Mouse (Mus musculus) spleen, adult 2 months (tissue): ENCODE data around the gene 2210011C24Rik. TPM values are rescaled to one million over a fixed set of nuclear protein-coding genes. Genes with fewer than 3 reads are reported as not detected.

ENCODE experiments used
- DNase-seq, 2 experiments: peaks; one replicate each; pipeline versions ENCODE4 v3.0.0 to v3.0.0-alpha.2; 2012 to 2021; ENCODE audit warnings: low spot score in 2 of 2, low read depth in 1 of 2
- H3K27ac ChIP-seq: fragments of 200-500 bp; 2 replicates; pipeline ENCODE4 v1.5.1; 2012; ENCODE audit warnings: low read length, inconsistent platforms; ENCODE audit not compliant: insufficient read depth
- H3K27me3 ChIP-seq: fragments of 200-500 bp; 2 replicates; pipeline ENCODE4 v1.6.1; 2012; ENCODE audit warnings: mild to moderate bottlenecking, moderate library complexity, low read length, inconsistent platforms; ENCODE audit not compliant: control insufficient read depth, insufficient read depth
- H3K36me3 ChIP-seq: fragments of 200-500 bp; 2 replicates; pipeline ENCODE4 v1.6.1; 2012; ENCODE audit warnings: mild to moderate bottlenecking, low read length, inconsistent platforms; ENCODE audit not compliant: control insufficient read depth, insufficient read depth
- H3K4me1 ChIP-seq: fragments of 200-500 bp; 2 replicates; pipeline ENCODE4 v1.6.1; 2011; ENCODE audit warnings: inconsistent platforms; ENCODE audit not compliant: control insufficient read depth, insufficient read depth, insufficient read length
- H3K4me3 ChIP-seq: fragments of 200-500 bp; 2 replicates; pipeline ENCODE4 v1.5.1; 2011; ENCODE audit warnings: mild to moderate bottlenecking, inconsistent platforms; ENCODE audit not compliant: insufficient read depth, insufficient read length; ENCODE audit errors: extremely low read depth
- CTCF ChIP-seq: fragments of 200-500 bp; IDR thresholded peaks from 2 replicates; pipeline ENCODE4 v1.5.1; 2011; ENCODE audit warnings: mild to moderate bottlenecking, inconsistent platforms; ENCODE audit not compliant: insufficient read depth, insufficient read length, insufficient replicate concordance; ENCODE audit errors: extremely low read depth
- POLR2A ChIP-seq: fragments of 200-500 bp; IDR thresholded peaks from 2 replicates; pipeline ENCODE4 v1.6.1; 2011; ENCODE audit warnings: low read depth, low read length, inconsistent platforms
- WGBS: fragments of 180-500 bp; shearing (Covaris S2); methylation state at CpG from one replicate; pipeline ENCODE4 v1.1.7; 2018; 5-methylcytosine and 5-hydroxymethylcytosine counted together
- polyA plus RNA-seq: library from polyadenylated mRNA; depleted of rRNA; stranded (reverse); fragments of >200 nt; gene quantifications from 2 replicates; pipeline ENCODE4 v1.2.3, GENCODE M21; 2012

Gene 2210011C24Rik
- polyA plus RNA-seq, 1 experiment, result 0.60 TPM

DNA sequence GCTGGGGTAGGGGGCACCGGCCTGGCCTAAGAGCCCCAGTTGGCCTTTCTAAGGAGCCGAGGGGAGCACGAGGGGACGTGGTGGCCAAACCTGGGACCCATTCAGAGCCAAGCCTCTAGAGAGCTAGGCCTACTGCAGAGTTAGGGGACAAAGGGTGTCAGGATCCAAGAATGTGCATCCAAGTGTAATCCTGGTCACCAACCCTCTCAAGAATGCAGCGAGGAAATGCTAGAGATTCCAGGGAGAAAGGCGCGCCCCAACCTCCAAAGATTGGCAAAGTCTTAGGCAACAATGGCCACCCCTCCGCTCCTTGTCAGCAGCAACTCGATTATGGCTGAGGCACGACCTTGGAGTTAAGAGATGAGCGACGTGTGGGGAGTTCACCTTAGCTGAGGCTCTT, 9.6 kb upstream of the 2210011C24Rik start:
- peaks cover 5% of the 10 kb centered on the region; the same call in 1 of the 2 replicates for H3K4me1 ChIP-seq
- WGBS, result 75% methylated on average over 12 of the region's 12 CpGs
- H3K27me3 ChIP-seq, result peaks cover 10% of the 10 kb centered on the region
- no peaks in the 10 kb centered on the region for H3K36me3 ChIP-seq
- H3K4me3 ChIP-seq, result no peak overlapping the region
- TF ChIP-seq POLR2A (no peak), CTCF (no peak)
- no peak overlapping the region for H3K27ac ChIP-seq
- no peak for DNase-seq

DNA sequence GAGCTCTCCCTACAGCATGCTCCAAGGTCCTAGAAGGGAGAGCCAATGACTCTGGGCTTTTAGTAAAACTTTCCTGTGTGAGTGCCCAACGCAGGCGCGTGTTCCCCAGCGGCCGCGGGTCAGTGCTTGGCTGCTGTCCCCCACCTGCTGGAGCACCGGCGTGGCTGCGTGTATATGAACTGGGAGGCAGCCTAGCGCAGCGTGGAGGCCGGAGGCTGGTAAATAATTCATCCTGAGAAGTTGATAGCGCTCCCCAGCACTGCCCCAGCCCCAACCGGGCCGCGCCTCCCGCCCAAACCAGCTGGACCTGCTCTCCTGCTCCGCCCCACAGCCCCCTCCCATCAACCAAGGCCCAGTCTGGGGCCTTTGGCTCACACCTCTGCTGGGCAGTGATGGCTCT, 9.1 kb upstream of the 2210011C24Rik start, which contains the start of gene Palm3:
Gene Palm3 (plus strand): TSS at position 376 of the 400 bp plus-strand sequence.
- TF ChIP-seq POLR2A (no peak), CTCF (no peak)
- Histone ChIP-seq H3K36me3 (no peaks in the 10 kb centered on the region), H3K4me1 (peaks cover 5% of the 10 kb centered on the region; the same call in 1 of the 2 replicates), H3K4me3 (no peak within 1 kb of the TSS), H3K27ac (no peak within 1 kb of the TSS), H3K27me3 (peaks cover 8% of the 10 kb centered on the region)
- no peak for DNase-seq
- WGBS, result 61% methylated on average over 18 of the region's 18 CpGs

DNA sequence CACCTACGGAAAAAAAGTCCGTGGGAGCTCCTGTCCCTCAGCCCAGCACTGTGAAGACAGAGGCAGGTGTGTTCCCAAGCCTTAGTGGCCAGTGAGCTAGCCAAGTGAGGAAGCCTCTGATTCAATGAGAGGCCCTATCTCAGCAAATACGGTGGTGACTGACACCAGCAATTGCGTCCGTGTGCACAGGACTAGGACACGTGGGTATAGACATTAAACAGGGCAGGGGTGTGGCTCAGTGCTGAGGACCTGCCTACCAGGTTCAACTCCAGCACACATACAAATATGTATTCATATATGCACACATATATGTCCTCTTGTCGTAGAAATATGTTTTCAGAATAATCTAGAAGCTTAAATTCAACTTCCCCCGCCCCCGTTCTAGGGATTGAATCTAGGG, 7.8 kb upstream of the 2210011C24Rik start:
- H3K27ac ChIP-seq, result no peak overlapping the region
- TF ChIP-seq POLR2A (no peak), CTCF (no peak)
- no peaks in the 10 kb centered on the region for H3K36me3 ChIP-seq
- WGBS, result 60% methylated on average over 9 of the region's 9 CpGs
- DNase-seq, result no peak
- H3K27me3 ChIP-seq, result no peaks in the 10 kb centered on the region; the same call in 1 of the 2 replicates
- no peak overlapping the region for H3K4me3 ChIP-seq
- no peaks in the 10 kb centered on the region for H3K4me1 ChIP-seq

DNA sequence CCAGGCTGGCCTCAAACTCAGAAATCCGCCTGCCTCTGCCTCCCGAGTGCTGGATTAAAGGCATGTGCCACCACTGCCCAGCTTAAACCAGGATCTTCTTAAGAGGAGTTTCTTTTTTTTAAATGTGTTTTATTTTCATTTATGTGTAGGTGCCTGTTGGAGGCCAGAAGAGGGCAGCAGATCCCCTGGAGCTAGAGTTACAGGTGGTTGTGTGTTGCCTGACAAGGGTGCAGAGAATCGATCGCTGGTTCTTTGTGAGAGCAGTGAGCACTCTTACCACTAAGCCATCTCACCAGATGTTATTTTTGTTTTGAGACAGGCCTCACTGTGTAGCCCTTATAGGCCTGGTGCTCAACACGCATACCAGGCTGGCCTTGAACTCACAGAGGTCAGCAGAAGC, 3.9 kb upstream of the 2210011C24Rik start:
- TF ChIP-seq CTCF (no peak), POLR2A (no peak)
- 94% methylated on average over 5 of the region's 5 CpGs for WGBS
- Histone ChIP-seq H3K4me3 (no peak overlapping the region), H3K36me3 (no peaks in the 10 kb centered on the region), H3K27ac (no peak overlapping the region), H3K27me3 (peaks cover 18% of the 10 kb centered on the region), H3K4me1 (peaks cover 15% of the 10 kb centered on the region)
- no peak for DNase-seq

DNA sequence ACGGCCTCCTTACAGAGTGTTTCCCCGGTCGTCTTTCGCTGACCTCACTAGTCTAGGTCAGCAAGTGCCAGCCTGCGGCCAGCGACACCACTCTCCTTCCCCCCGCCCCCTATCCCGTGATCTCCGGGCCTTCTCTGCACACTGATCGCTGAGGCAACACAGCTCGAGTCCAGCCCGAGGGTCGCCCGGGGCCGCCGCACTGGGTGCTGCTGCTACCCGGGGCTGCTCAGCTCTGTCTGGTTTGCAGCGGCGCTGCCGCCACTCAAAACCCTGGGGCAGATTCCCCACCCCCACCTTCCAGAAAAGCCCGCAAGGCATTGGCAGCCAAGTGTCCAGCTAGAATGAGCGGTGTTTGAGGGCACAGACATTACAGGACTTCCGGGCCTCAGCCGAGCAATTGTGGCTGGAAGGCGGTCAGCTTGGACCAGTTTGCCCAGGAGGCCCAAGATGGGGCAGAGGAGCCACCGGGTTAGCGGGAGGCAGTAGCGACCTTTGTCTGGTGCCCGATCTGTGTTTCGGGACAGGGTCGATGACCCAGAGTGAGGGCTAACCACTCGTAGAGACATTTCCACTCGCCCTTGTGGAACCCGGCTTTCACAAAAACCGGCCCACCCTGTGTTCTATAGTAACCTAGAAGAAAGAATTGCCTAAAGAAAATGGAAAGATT, 661 bp upstream of the 2210011C24Rik start:
- no peak for DNase-seq
- no peak for TF ChIP-seq CTCF
- no peak for TF ChIP-seq POLR2A
- WGBS, result 25% methylated on average over 35 of the region's 35 CpGs
- Histone ChIP-seq H3K4me1 (peaks cover 17% of the 10 kb centered on the region), H3K36me3 (no peaks in the 10 kb centered on the region), H3K27me3 (peaks cover 21% of the 10 kb centered on the region), H3K27ac (no peak overlapping the region), H3K4me3 (no peak overlapping the region)

DNA sequence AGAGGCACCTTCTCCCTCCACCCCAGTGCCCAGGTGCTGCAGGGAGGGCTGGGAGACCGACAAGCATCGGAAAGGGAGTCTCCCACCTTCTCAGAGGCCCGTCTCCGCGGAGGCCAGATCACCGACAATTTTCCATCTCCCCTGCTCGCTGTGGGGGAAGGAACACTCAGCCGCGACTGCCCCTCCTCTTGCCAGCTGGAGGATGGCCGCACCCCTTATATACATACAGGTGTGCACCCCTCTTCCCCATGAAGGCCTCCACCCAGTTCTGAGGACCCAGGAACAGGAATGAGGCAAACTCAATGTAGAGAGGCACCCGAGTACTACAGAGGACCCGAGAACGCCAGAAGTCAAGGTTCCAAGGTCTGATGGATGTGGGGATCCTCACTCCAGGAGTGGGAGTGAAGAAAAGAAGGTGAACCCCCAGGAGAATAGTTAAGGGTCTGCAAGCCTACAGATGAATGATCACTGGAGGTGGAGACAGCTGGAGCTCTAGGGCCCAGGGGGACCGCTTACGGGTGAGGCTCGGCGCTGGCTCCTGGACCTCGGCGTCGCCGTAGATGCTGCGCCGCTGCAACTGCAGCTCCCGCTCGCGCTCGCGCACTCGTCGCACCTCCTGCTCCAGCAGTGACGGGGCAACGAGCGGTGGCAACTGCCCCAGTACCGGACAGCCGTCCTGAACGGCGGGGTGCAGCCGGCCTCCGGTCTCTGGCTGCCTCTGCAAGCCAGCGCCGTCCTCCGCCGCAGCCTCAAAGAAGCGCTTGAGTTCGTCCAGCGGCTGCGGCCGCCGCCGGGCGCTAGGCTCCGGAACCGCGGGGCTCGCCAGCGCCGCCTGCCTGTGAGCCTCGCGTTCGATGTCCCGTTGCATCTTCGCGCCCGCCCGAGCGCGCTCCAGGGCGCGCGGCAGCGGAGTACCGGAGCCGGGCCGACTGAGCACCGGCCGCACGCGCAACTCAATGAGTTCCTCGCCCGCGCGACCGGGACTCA, 1.1 kb downstream of the 2210011C24Rik start:
- H3K4me3 ChIP-seq, result peak overlapping the region; percentile 55; the same call in 1 of the 2 replicates
- 3% methylated on average over 83 of the region's 83 CpGs for WGBS
- peak in 1 of 2 experiments; percentile 71 for DNase-seq
- no peak overlapping the region for H3K27ac ChIP-seq
- TF ChIP-seq POLR2A (no peak), CTCF (peak; percentile 60)
- H3K4me1 ChIP-seq, result peaks cover 17% of the 10 kb centered on the region
- no peaks in the 10 kb centered on the region for H3K36me3 ChIP-seq
- peaks cover 21% of the 10 kb centered on the region for H3K27me3 ChIP-seq

DNA sequence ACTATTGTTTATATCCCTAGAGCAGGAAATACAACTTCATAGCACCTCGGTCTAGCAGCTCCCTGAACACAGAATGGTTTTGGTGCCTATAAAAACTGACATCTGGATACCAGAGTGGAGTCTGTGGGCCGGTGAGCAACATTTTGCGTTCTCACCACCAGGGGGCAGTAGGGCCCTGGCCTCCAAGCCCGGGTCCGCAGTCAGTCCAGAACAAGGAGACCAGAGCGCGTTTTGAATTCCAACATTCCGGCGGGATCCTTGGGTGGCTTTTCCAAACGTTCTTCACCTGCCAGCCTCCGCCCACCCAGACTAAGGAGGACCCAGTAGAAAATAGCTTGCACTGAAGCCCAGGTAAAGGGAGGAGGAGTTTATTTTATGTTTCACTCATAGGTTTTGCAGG, 2.1 kb downstream of the 2210011C24Rik start:
- 2% methylated on average over 11 of the region's 11 CpGs for WGBS
- peak in 1 of 2 experiments; percentile 77 for DNase-seq
- no peak overlapping the region for H3K27ac ChIP-seq
- peaks cover 21% of the 10 kb centered on the region for H3K27me3 ChIP-seq
- peaks cover 21% of the 10 kb centered on the region for H3K4me1 ChIP-seq
- no peak overlapping the region for H3K4me3 ChIP-seq
- no peaks in the 10 kb centered on the region for H3K36me3 ChIP-seq
- no peak for TF ChIP-seq POLR2A
- TF ChIP-seq CTCF, result peak; percentile 88
